Mouse (Mus musculus): Measurements from ENCODE around the gene Vmn1r40.

Vmn1r40 gene

DNA sequence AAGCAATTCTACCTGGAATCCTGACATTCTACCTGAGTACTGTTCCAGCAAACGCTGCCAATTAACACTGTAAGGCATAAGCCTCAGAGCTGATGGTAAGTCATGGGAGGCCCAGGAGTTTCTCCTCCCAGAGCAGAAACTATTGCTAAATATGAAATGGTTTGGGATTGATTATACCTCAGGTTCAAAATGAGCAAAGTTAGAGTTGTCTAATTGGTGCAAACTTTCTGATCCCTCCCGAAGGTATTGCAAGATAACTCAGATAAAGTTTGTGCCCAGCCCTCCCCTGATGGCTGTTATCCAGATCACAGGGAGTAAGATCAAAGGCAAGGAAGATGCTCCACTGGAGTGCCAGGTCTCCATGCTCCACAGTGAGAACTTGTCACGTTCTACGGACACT is at the start of gene Vmn1r40:
Gene Vmn1r40 (plus strand): TSS at position 301 of the 400 bp plus-strand sequence.
- no peak for DNase-seq

GRCm38 (mm10) chr6:89658342-89658741 is 49.0 kb upstream of the Vmn1r40 start:
- DNase-seq: no peak

GRCm38 (mm10) chr6:89658931-89659330 is 48.4 kb upstream of the Vmn1r40 start:
- DNase-seq: no peak

- DNase-seq: no peak
Measured at GRCm38 (mm10) chr6:89659692-89660423, 47.5 kb upstream of the Vmn1r40 start.

GRCm38 (mm10) chr6:89660490-89660889 is 46.9 kb upstream of the Vmn1r40 start:
- DNase-seq: no peak

- DNase-seq: no peak
Measured at GRCm38 (mm10) chr6:89662521-89662920, 44.8 kb upstream of the Vmn1r40 start.

GRCm38 (mm10) chr6:89665155-89665554 is 42.2 kb upstream of the Vmn1r40 start:
- no peak for DNase-seq

GRCm38 (mm10) chr6:89665667-89666066 is 41.7 kb upstream of the Vmn1r40 start:
- no peak for DNase-seq

DNA sequence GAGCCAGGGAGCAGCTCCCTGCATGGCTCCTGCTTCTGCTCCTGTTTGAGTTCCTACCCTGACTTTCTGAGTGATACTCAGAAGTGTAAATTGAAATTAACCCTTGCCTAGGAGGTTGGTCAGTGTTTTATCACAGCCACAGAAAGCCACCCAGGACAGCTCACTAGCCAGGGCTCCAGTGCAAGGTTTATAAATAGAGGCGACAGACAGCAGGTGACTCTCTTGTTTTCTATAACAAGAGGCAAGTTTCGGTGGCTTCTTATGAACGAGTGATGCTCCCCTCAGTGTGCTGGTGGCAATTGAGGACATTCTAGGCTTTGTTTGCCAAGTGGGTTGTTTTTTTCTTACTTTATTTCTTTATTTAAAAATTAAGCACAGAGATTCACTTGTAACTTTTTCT is 40.4 kb upstream of the Vmn1r40 start:
- no peak for DNase-seq

DNA sequence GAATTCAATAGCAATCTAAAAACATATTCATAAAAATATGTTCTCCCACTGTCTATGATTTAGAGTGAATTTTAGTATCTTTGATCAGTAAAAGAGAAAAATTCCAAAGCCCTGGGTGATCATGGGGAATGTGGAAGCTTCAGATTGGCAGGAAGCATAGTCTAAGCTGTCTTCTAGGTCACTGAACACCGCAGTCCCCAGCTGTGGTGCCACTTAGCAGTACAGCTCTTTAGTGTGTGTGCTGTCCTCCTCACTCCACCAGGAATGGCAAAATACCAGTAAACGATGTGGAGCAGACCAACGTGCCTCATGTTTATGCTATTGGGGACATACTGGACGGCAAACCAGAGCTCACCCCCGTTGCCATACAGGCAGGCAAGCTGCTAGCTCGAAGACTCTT is 37.8 kb upstream of the Vmn1r40 start:
- no peak for DNase-seq

- DNase-seq: no peak
Measured at GRCm38 (mm10) chr6:89671431-89671830, 35.9 kb upstream of the Vmn1r40 start.

GRCm38 (mm10) chr6:89672641-89673040 is 34.7 kb upstream of the Vmn1r40 start:
- DNase-seq: no peak

GRCm38 (mm10) chr6:89673135-89673780 is 34.1 kb upstream of the Vmn1r40 start:
- DNase-seq: no peak

- DNase-seq: no peak
Measured at GRCm38 (mm10) chr6:89678522-89678921, 28.8 kb upstream of the Vmn1r40 start.

DNA sequence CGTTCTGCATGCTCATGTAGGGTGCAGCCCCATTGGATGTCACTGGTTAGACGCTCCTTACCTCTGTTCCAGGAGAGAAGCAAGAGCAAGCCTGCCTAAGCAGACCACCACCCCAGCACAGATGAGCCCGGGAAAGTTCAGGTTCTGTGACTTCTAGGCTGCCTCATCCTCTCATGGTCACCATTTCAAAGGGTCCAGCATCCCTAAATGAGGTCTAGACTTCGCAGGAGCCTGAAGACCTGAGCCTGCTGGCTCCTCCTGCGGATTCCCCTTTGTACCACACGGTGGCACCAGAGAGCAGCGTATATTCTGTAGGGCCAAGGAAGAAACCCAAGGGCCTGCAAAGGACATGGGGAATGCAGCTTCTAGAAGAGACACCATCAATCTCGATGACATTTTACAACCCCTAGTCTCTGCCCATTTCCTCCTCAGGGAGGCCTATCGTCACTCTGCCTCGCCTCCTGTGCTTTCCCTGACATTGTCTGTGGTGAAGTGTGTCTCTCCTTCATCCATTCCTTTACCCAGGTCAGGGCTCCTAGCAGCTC is 28.0 kb upstream of the Vmn1r40 start:
- DNase-seq: peak; percentile 74

- peak; percentile 85 for DNase-seq
Measured at GRCm38 (mm10) chr6:89680155-89680554, 27.2 kb upstream of the Vmn1r40 start.

- DNase-seq: no peak
Measured at GRCm38 (mm10) chr6:89684231-89684630, 23.1 kb upstream of the Vmn1r40 start.

GRCm38 (mm10) chr6:89687100-89687499 is 20.2 kb upstream of the Vmn1r40 start:
- no peak for DNase-seq

GRCm38 (mm10) chr6:89706624-89707023 is 716 bp upstream of the Vmn1r40 start:
- no peak for DNase-seq

DNA sequence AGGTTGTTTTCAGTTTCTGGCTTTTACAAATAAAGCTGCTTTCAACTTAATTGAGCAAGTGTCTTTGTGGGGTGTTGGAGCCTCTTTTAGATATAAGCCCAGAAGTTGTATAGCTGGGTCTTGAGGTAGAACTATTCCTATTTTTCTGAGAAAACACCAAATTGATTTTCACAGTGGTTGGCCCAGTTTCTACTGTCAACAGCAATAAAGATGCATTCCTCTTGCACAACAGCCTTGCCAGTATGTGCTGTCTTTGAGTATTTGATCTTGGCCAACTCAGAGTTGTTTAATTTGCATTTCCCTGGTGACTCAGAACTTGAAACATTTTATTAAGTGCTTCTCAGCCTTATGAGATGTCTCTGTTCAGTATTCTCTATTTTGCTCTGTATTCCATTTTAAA is 10.7 kb downstream of the Vmn1r40 start:
- DNase-seq: no peak

GRCm38 (mm10) chr6:89740466-89740865 is 33.1 kb downstream of the Vmn1r40 start, which contains the start of gene Vmn1r41:
Gene Vmn1r41 (plus strand): TSS chr6:89740766.
- no peak for DNase-seq

GRCm38 (mm10) chr6:89742811-89743210 is 35.5 kb downstream of the Vmn1r40 start:
- no peak for DNase-seq
